Mouse (Mus musculus): ENCODE data around the gene Gsc2. TPM values are rescaled to one million over a fixed set of nuclear protein-coding genes. Genes with fewer than 3 reads are reported as not detected.

Gene Gsc2
- total and polyA plus RNA-seq, 3 experiments = not detected

DNA sequence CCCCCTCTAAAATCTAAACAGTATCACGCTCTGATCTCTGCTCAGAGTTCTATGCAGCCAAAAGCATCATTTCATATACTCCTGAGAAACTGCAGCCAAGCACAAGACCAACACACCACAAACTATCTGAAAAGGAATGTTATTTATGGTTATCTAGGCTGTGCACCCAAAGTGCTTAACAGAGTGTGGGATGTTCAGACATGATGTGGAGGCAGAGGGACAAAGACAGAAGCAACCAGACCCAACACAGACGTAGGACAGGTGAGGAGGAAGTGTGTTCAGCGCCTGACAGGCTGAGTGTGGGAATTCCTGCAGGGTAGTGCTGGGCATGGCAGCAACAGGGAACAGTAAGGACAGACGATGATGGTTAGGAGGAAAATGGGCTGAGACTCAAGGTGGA lies 35.3 kb downstream of the Gsc2 start:
- no peaks in the 10 kb centered on the region; a peak in 2 of 4 replicates for H3K36me3 ChIP-seq (ENCODE audit: control insufficient read depth in 1 of 2, insufficient read depth in 2 of 2, low read length in 2 of 2)
- no peaks in the 10 kb centered on the region for H3K9me3 ChIP-seq (replicated peaks; ENCODE audit: insufficient read depth, low read length)
- no peaks in the 10 kb centered on the region for H3K4me1 ChIP-seq (ENCODE audit: control insufficient read depth in 1 of 2, insufficient read depth in 2 of 2, low read length in 2 of 2)
- no peaks in the 10 kb centered on the region for H3K27me3 ChIP-seq (ENCODE audit: control insufficient read depth in 1 of 2, insufficient read depth in 2 of 2, low read length in 2 of 2)
- H3K4me3 ChIP-seq (ENCODE audit: control insufficient read depth in 1 of 2, insufficient read depth in 1 of 2, low read depth in 2 of 2, low read length in 2 of 2) = no peak overlapping the region
- H3K9ac ChIP-seq (ENCODE audit: control insufficient read depth, low read depth, low read length, poor library complexity, severe bottlenecking) = no peak overlapping the region
- no peak for TF ChIP-seq RAD21 (IDR thresholded peaks at IDR 0.05; ENCODE audit: low read depth, low read length)
- TF ChIP-seq TAL1 (IDR thresholded peaks at IDR 0.05; ENCODE audit: low read length) = no peak
- no peak for TF ChIP-seq CHD1 (IDR thresholded peaks at IDR 0.05; ENCODE audit: low read depth, low read length)
- no peak for TF ChIP-seq USF2 (IDR thresholded peaks at IDR 0.05; ENCODE audit: borderline replicate concordance in 1 of 2, insufficient read depth in 1 of 2, low read depth in 1 of 2, low read length in 2 of 2)
- no peak for TF ChIP-seq JUND (IDR thresholded peaks at IDR 0.05; ENCODE audit: low read depth, low read length)
- H3K79me2 ChIP-seq (ENCODE audit: control insufficient read depth, insufficient read depth, low read length, poor library complexity) = peaks cover 27% of the 10 kb centered on the region
- H3K27ac ChIP-seq (ENCODE audit: control insufficient read depth, low read depth, low read length) = no peak overlapping the region
- no peak for DNase-seq (ENCODE audit: low read depth, low spot score)

GRCm38 (mm10) chr16:17876096-17876495 lies 38.8 kb downstream of the Gsc2 start:
- no peak for TF ChIP-seq CHD1 (IDR thresholded peaks at IDR 0.05; ENCODE audit: low read depth, low read length)
- TF ChIP-seq ETS1 (IDR thresholded peaks at IDR 0.05; ENCODE audit: low read depth, low read length) = no peak
- TF ChIP-seq POLR2AphosphoS5 (IDR thresholded peaks at IDR 0.05; ENCODE audit: borderline replicate concordance, low read depth, low read length) = no peak
- no peak for TF ChIP-seq KAT2A (conservative IDR thresholded peaks at IDR 0.05; ENCODE audit: low read depth, low read length)

GRCm38 (mm10) chr16:17875174-17875573 lies 39.7 kb downstream of the Gsc2 start:
- Histone ChIP-seq H3K36me3 (ENCODE audit: control insufficient read depth in 1 of 2, insufficient read depth in 2 of 2, low read length in 2 of 2) (peaks cover 2 to 25% of the 10 kb centered on the region in 2 experiments; a peak in 3 of 4 replicates), H3K4me1 (ENCODE audit: control insufficient read depth in 1 of 2, insufficient read depth in 2 of 2, low read length in 2 of 2) (peaks cover 6 to 19% of the 10 kb centered on the region in 2 experiments), H3K27ac (ENCODE audit: control insufficient read depth, low read depth, low read length) (no peak overlapping the region)

More at GRCm38 (mm10) chr16:17876096-17876495, 38.8 kb downstream of the Gsc2 start:
- Histone ChIP-seq H3K27ac (ENCODE audit: control insufficient read depth, low read depth, low read length) (no peak overlapping the region), H3K36me3 (ENCODE audit: control insufficient read depth in 1 of 2, insufficient read depth in 2 of 2, low read length in 2 of 2) (peaks cover 0 to 16% of the 10 kb centered on the region in 2 experiments; a peak in 3 of 4 replicates), H3K79me2 (ENCODE audit: control insufficient read depth, insufficient read depth, low read length, poor library complexity) (peaks cover 9% of the 10 kb centered on the region), H3K9ac (ENCODE audit: control insufficient read depth, low read depth, low read length, poor library complexity, severe bottlenecking) (no peak overlapping the region), H3K27me3 (ENCODE audit: control insufficient read depth in 1 of 2, insufficient read depth in 2 of 2, low read length in 2 of 2) (no peaks in the 10 kb centered on the region), H3K4me3 (ENCODE audit: control insufficient read depth in 1 of 2, insufficient read depth in 1 of 2, low read depth in 2 of 2, low read length in 2 of 2) (no peak overlapping the region), H3K4me1 (ENCODE audit: control insufficient read depth in 1 of 2, insufficient read depth in 2 of 2, low read length in 2 of 2) (peaks cover 0 to 11% of the 10 kb centered on the region in 2 experiments; a peak in 2 of 4 replicates), H3K9me3 (replicated peaks; ENCODE audit: insufficient read depth, low read length) (no peaks in the 10 kb centered on the region)
- DNase-seq (ENCODE audit: low read depth, low spot score) = no peak

More at GRCm38 (mm10) chr16:17875174-17875573, 39.7 kb downstream of the Gsc2 start:
- TF ChIP-seq CTCF (IDR thresholded peaks at IDR 0.05 in 2 of 3, conservative IDR thresholded peaks at IDR 0.05 in 1 of 3; ENCODE audit: control insufficient read depth in 1 of 3, insufficient read depth in 1 of 3, low read depth in 2 of 3, low read length in 3 of 3, poor library complexity in 1 of 3, severe bottlenecking in 1 of 3) = no peak
- no peak for TF ChIP-seq USF2 (IDR thresholded peaks at IDR 0.05; ENCODE audit: borderline replicate concordance in 1 of 2, insufficient read depth in 1 of 2, low read depth in 1 of 2, low read length in 2 of 2)
- no peak for TF ChIP-seq HCFC1 (IDR thresholded peaks at IDR 0.05; ENCODE audit: low read depth, low read length)
- no peak for TF ChIP-seq ZC3H11A (IDR thresholded peaks at IDR 0.05; ENCODE audit: low read depth, low read length)
- TF ChIP-seq ZNF384 (IDR thresholded peaks at IDR 0.05; ENCODE audit: low read depth, low read length) = no peak
- no peak for TF ChIP-seq MYB (IDR thresholded peaks at IDR 0.05; ENCODE audit: low read depth, low read length)
- no peak for TF ChIP-seq KAT2A (conservative IDR thresholded peaks at IDR 0.05; ENCODE audit: low read depth, low read length)
- no peak for TF ChIP-seq RCOR1 (IDR thresholded peaks at IDR 0.05; ENCODE audit: low read depth, low read length)
- no peaks in the 10 kb centered on the region for H3K9me3 ChIP-seq (replicated peaks; ENCODE audit: insufficient read depth, low read length)
- no peak overlapping the region for H3K9ac ChIP-seq (ENCODE audit: control insufficient read depth, low read depth, low read length, poor library complexity, severe bottlenecking)
- H3K4me3 ChIP-seq (ENCODE audit: control insufficient read depth in 1 of 2, insufficient read depth in 1 of 2, low read depth in 2 of 2, low read length in 2 of 2) = no peak overlapping the region
- no peaks in the 10 kb centered on the region for H3K27me3 ChIP-seq (ENCODE audit: control insufficient read depth in 1 of 2, insufficient read depth in 2 of 2, low read length in 2 of 2)
- H3K79me2 ChIP-seq (ENCODE audit: control insufficient read depth, insufficient read depth, low read length, poor library complexity) = peaks cover 8% of the 10 kb centered on the region
- DNase-seq (ENCODE audit: low read depth, low spot score) = no peak

Measured in MEL (cell line).